Mouse (Mus musculus) CH12.LX (cell line): ENCODE results near the gene Pdia4. TPM values are rescaled to one million over a fixed set of nuclear protein-coding genes. Genes with fewer than 3 reads are reported as not detected.
A peak's percentile ranks its signal among the peaks of the same experiment; 100 is the strongest.
"Not testable (repeated sequence)": the region's sequence is repeated elsewhere in the genome, so short reads cannot be mapped to it uniquely, and the experiment has no call there.

Source experiments
- DNase-seq: peaks from one replicate; pipeline ENCODE4 v3.0.0-alpha.2; 2013; ENCODE audit errors: extremely low read depth
- H3K27ac ChIP-seq: 2 replicates; pipeline ENCODE4 v1.5.1; 2012; ENCODE audit warnings: low read depth, mild to moderate bottlenecking, control low read depth, moderate library complexity; ENCODE audit not compliant: insufficient read depth
- H3K27me3 ChIP-seq: replicated peaks from 2 replicates; pipeline ENCODE3; 2012; ENCODE audit warnings: inconsistent platforms
- H3K36me3 ChIP-seq, 2 experiments: replicated peaks in 1 of 2; 2 replicates each; pipeline versions ENCODE3 to v1.6.1; 2012; ENCODE audit warnings: inconsistent platforms in 1 of 2, low read length in 1 of 2, mild to moderate bottlenecking in 1 of 2, mixed read lengths in 1 of 2, moderate library complexity in 1 of 2; ENCODE audit not compliant: control insufficient read depth in 1 of 2, insufficient read depth in 1 of 2
- H3K4me1 ChIP-seq, 2 experiments: 2 replicates each; pipeline ENCODE4 v1.6.1; 2012; ENCODE audit warnings: inconsistent platforms in 1 of 2, moderate library complexity in 1 of 2; ENCODE audit not compliant: insufficient read depth in 2 of 2, control insufficient read depth in 1 of 2
- H3K4me2 ChIP-seq: 2 replicates; pipeline ENCODE4 v1.6.1; 2012; ENCODE audit warnings: low read depth, mild to moderate bottlenecking, control low read depth; ENCODE audit not compliant: poor library complexity, insufficient read depth, severe bottlenecking
- H3K4me3 ChIP-seq, 3 experiments: fragments of 150-350 bp in 1 of 3; sonication (generic) in 1 of 3; replicated peaks in 1 of 3; 2 replicates each; pipeline versions ENCODE3 to v1.5.1; 2011 to 2012; ENCODE audit warnings: low read depth in 2 of 3, low read length in 2 of 3, mild to moderate bottlenecking in 2 of 3, moderate library complexity in 2 of 3, control low read depth in 1 of 3, improper control_type of control experiment in 1 of 3, inconsistent platforms in 1 of 3, mixed read lengths in 1 of 3; ENCODE audit not compliant: poor library complexity in 1 of 3
- H3K79me2 ChIP-seq: replicated peaks from 2 replicates; pipeline ENCODE4 v1.6.1; 2012; ENCODE audit warnings: mild to moderate bottlenecking, moderate library complexity; ENCODE audit not compliant: control insufficient read depth, poor library complexity, insufficient read depth, severe bottlenecking; ENCODE audit errors: extremely low read depth
- H3K9ac ChIP-seq: 2 replicates; pipeline ENCODE4 v1.6.1; 2012; ENCODE audit warnings: low read depth, mild to moderate bottlenecking, control low read depth, moderate library complexity; ENCODE audit not compliant: insufficient read depth
- H3K9me3 ChIP-seq: replicated peaks from 2 replicates; pipeline ENCODE3; 2012; ENCODE audit warnings: low read length, inconsistent platforms, mixed read lengths
- CHD2 ChIP-seq: IDR thresholded peaks from 2 replicates; pipeline ENCODE4 v1.6.1; 2011; ENCODE audit warnings: low read length, improper control_type of control experiment
- CTCF ChIP-seq, 2 experiments: IDR thresholded peaks in 1 of 2; conservative IDR thresholded peaks in 1 of 2; 2 replicates each; pipeline ENCODE4 v1.5.1; 2011 to 2012; ENCODE audit warnings: low read depth in 2 of 2, low read length in 2 of 2, improper control_type of control experiment in 1 of 2, inconsistent platforms in 1 of 2, mild to moderate bottlenecking in 1 of 2, moderate library complexity in 1 of 2
- MAZ ChIP-seq: IDR thresholded peaks from 2 replicates; pipeline ENCODE4 v1.6.1; 2012; ENCODE audit warnings: low read depth, mild to moderate bottlenecking, inconsistent platforms, low read length, improper control_type of control experiment, moderate library complexity
- MEF2A ChIP-seq: IDR thresholded peaks from 2 replicates; pipeline ENCODE4 v1.6.1; 2014; ENCODE audit warnings: low read depth, mild to moderate bottlenecking, inconsistent platforms, low read length, improper control_type of control experiment, borderline replicate concordance
- PAX5 ChIP-seq: IDR thresholded peaks from 2 replicates; pipeline ENCODE4 v1.6.1; 2012; ENCODE audit warnings: low read length, inconsistent platforms, mixed read lengths
- POLR2A ChIP-seq: IDR thresholded peaks from 2 replicates; pipeline ENCODE4 v1.6.1; 2011; ENCODE audit warnings: low read depth, mild to moderate bottlenecking, improper control_type of control experiment, low read length
- SIN3A ChIP-seq: IDR thresholded peaks from 2 replicates; pipeline ENCODE4 v1.6.1; 2012; ENCODE audit warnings: low read length, improper control_type of control experiment, inconsistent platforms
- SMC3 ChIP-seq: IDR thresholded peaks from 2 replicates; pipeline ENCODE4 v1.6.1; 2011; ENCODE audit warnings: low read depth, low read length, improper control_type of control experiment
- TBP ChIP-seq: conservative IDR thresholded peaks from 2 replicates; pipeline ENCODE4 v1.6.1; 2011; ENCODE audit warnings: low read depth, low read length, improper control_type of control experiment
- TCF12 ChIP-seq: IDR thresholded peaks from 2 replicates; pipeline ENCODE4 v1.6.1; 2014; ENCODE audit warnings: low read depth, mild to moderate bottlenecking, inconsistent platforms, low read length, improper control_type of control experiment
- dilution Hi-C: fragments of 300-500 bp; cut with MboI; formaldehyde crosslinking; loops from 2 replicates; pipeline ENCODE4 v1.14.3; 2020; ENCODE audit warnings: low sequenced_read_pairs; ENCODE audit not compliant: extremely low pct_unique_long_range_greater_than_20kb, extremely low pct_ligation_motif_present
- in situ Hi-C: fragments of 300-500 bp; cut with MboI; formaldehyde crosslinking; loops from 3 replicates; pipeline ENCODE4 v1.14.3; 2019; ENCODE audit warnings: low sequenced_read_pairs, low pct_ligation_motif_present, low pct_unique_long_range_greater_than_20kb, mixed read lengths
- polyA plus RNA-seq: library from polyadenylated mRNA; unstranded; fragments of >175 nt; gene quantifications from 2 replicates; pipeline ENCODE4 v1.2.1, GENCODE M21; 2012; ENCODE audit warnings: low read depth; ENCODE audit not compliant: insufficient read length
- total RNA-seq, 2 experiments: library from RNA; depleted of rRNA; stranded (reverse); fragments of 300-350 nt in 1 of 2; fragments of >200 nt in 1 of 2; gene quantifications; 2 replicates each; pipeline ENCODE4 v1.2.3; 2012 to 2014

Pdia4 gene
- total and polyA plus RNA-seq, 3 experiments: 186 to 242 (median 204) TPM

DNA sequence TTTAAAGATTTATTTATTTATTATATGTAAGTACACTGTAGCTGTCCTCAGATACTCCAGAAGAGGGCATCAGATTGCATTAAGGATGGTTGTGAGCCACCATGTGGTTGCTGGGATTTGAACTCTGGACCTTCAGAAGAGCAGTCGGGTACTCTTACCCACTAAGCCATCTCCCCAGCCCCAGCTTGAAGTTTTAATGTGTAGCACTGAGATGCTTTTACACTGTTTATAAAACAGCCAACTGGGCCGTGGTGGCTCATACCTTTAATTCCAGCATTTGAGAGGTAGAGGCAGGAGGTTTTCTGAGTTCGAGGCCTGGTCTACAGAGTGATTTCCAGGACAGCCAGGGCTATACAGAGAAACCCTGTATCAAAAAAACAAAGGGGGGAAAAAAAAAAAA lies 44.5 kb upstream of the Pdia4 start:
- H3K4me3 ChIP-seq, H3K4me2 ChIP-seq, H3K79me2 ChIP-seq, H3K27me3 ChIP-seq, H3K9ac ChIP-seq, H3K27ac ChIP-seq, in situ Hi-C loops, dilution Hi-C loops, H3K4me1 ChIP-seq, H3K9me3 ChIP-seq, DNase-seq: not testable (repeated sequence)
- TF ChIP-seq TBP: 0 out of 2 replicates have a peak, but pooled peaks have one; percentile 12
- peaks cover 9 to 23% of the 10 kb centered on the region in 2 experiments for H3K36me3 ChIP-seq

DNA sequence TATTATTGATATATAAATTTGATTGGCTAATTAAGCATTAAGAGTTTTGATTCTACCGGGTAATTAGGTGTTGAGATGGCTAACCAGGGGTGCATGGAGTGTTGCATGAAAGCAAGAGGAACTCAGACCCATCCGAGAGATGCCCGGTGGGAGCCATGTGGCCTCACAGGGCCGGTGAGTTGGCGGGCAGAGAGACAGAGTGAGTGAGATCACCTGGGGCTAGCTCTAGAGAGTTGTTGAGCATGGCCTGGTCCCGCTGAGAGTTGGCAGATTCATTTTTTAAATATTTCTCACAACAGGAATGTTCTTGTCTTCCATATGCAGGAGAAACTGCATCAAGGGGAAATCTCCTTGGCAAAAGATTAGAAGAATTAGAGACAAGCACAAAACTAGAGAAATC lies 44.0 kb upstream of the Pdia4 start:
- no peak for DNase-seq
- Histone ChIP-seq H3K4me2 (no peak overlapping the region), H3K36me3 (peaks cover 9 to 20% of the 10 kb centered on the region in 2 experiments), H3K9me3 (no peaks in the 10 kb centered on the region), H3K27me3 (no peaks in the 10 kb centered on the region), H3K9ac (no peak overlapping the region), H3K4me1 (no peaks in the 10 kb centered on the region), H3K79me2 (no peaks in the 10 kb centered on the region), H3K4me3 (no peak overlapping the region), H3K27ac (no peak overlapping the region)
- TF ChIP-seq CTCF (conservative IDR thresholded peaks at IDR 0.05 in 1 of 2, IDR thresholded peaks at IDR 0.05 in 1 of 2; ENCODE audit: low read depth in 2 of 2, low read length in 2 of 2): no peak
- TF ChIP-seq POLR2A: no peak
- dilution Hi-C loops (no loop called here), in situ Hi-C loops (no loop called here)

DNA sequence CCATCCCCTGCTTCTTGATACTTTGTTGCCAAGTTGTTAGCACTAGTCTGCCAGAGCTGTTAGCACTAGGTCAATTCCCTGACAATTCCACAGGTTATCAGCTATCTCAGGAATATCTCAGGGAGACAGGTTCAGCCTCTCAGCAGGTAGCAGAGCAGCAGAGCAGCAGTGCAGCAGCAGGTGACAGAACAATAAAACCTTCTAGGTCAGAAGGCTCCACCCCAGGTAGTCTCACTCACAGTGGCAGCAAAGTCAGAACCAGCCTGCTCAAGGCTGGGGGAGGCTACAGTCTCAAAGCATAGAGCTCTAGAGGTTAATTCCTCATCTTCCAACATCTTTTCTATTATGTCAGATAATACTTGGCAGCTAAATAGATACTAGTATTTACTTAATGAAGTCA lies 32.5 kb upstream of the Pdia4 start:
- no peaks in the 10 kb centered on the region for H3K9me3 ChIP-seq
- dilution Hi-C loops (no loop called here), in situ Hi-C loops (no loop called here)
- H3K4me3 ChIP-seq: no peak overlapping the region
- peaks cover 8 to 26% of the 10 kb centered on the region in 2 experiments for H3K36me3 ChIP-seq
- no peaks in the 10 kb centered on the region for H3K79me2 ChIP-seq
- no peak overlapping the region for H3K9ac ChIP-seq
- no peaks in the 10 kb centered on the region for H3K4me1 ChIP-seq
- no peak overlapping the region for H3K4me2 ChIP-seq
- no peak for DNase-seq
- H3K27me3 ChIP-seq: no peaks in the 10 kb centered on the region
- TF ChIP-seq PAX5 (no peak), SMC3 (no peak), MEF2A (no peak), MAZ (no peak), TCF12 (no peak), CHD2 (no peak), TBP (no peak), SIN3A (no peak)
- TF ChIP-seq, all 38 proteins: peak for 0
- no peak overlapping the region for H3K27ac ChIP-seq
